Mouse (Mus musculus) cortical plate, adult 2 months (tissue): ENCODE measurements at regions not wholly inside any gene's neighbourhood (a gene's known extent, or its start where the extent isn't known, plus 50 kb on each side); places are given as distances from the start of the nearest gene placed in this dataset.

Source experiments
- CTCF ChIP-seq: fragments of 200-500 bp; IDR thresholded peaks from 2 replicates; pipeline ENCODE4 v1.5.1; 2011; ENCODE audit warnings: mild to moderate bottlenecking, control low read depth, low read length; ENCODE audit not compliant: insufficient read depth; ENCODE audit errors: extremely low read depth
- POLR2A ChIP-seq: fragments of 200-500 bp; IDR thresholded peaks from 2 replicates; pipeline ENCODE4 v1.6.1; 2011; ENCODE audit warnings: mild to moderate bottlenecking, low read length, control low read depth; ENCODE audit not compliant: insufficient read depth; ENCODE audit errors: extremely low read depth

- no peak for TF ChIP-seq POLR2A
- TF ChIP-seq CTCF = no peak
Measured at GRCm38 (mm10) chr1:152260950-152261349, 125.5 kb downstream of the Tsen15 start.
